Mouse (Mus musculus): ENCODE measurements at regions not wholly inside any gene's neighbourhood (a gene's known extent, or its start where the extent isn't known, plus 50 kb on each side); places are given as distances from the start of the nearest gene placed in this dataset.

DNA sequence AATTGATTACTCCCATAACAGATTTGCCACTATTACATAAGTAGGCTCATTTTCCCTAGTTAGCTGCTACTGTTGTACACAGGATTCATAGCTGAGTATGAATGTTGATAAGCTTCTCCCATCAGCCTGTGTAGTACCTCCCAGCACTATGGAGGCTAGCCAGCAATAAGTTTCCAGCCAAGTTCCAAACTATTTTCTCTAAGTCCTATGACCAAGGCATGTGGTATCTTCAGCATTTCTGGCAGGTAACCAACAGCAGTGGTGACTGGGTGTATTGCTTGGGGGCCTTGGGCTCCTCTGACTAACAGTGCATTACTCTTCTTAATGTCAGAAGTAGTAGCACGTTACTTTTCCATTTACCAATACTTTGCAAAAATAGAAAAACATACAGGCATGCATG, 1841.8 kb upstream of the Lrrc6 start:
- Histone ChIP-seq H3K9ac (no peak overlapping the region), H3K4me1 (no peaks in the 10 kb centered on the region), H3K27me3 (replicated peaks) (no peaks in the 10 kb centered on the region), H3K9me3 (no peaks in the 10 kb centered on the region), H3K36me3 (replicated peaks) (peaks cover 2% of the 10 kb centered on the region; the same call in 1 of the 2 replicates), H3K4me3 (no peak overlapping the region), H3K27ac (no peak overlapping the region), H3K4me2 (no peak overlapping the region)
- no peak for ATAC-seq (replicated peaks)
- WGBS, result 98% methylated on average over 1 of the region's 1 CpGs

DNA sequence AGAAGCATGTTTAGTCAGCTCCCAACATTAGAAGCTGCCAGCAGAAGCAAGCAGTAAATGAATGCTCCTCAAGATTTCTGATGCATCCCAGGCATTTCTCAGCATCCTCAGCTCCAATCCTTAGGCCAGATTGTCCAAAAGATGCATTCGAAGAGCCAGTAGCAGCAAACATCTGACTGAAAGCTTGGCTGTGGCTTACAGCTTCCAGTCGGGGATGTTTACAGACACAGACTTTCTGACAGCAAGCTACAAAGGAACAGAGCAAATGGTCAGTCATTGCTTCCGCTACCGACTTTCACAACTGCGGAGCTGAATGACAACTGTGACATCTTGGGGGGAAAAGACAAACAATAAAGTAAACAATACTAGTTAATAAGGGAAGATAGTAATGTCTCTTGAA, 1840.3 kb upstream of the Lrrc6 start:
- Histone ChIP-seq H3K4me3 (no peak overlapping the region), H3K9ac (no peak overlapping the region), H3K36me3 (replicated peaks) (peaks cover 2% of the 10 kb centered on the region; the same call in 1 of the 2 replicates), H3K27ac (no peak overlapping the region), H3K27me3 (replicated peaks) (no peaks in the 10 kb centered on the region), H3K9me3 (no peaks in the 10 kb centered on the region), H3K4me2 (no peak overlapping the region), H3K4me1 (no peaks in the 10 kb centered on the region)
- 83% methylated on average over 5 of the region's 5 CpGs for WGBS
- ATAC-seq (replicated peaks), result no peak

DNA sequence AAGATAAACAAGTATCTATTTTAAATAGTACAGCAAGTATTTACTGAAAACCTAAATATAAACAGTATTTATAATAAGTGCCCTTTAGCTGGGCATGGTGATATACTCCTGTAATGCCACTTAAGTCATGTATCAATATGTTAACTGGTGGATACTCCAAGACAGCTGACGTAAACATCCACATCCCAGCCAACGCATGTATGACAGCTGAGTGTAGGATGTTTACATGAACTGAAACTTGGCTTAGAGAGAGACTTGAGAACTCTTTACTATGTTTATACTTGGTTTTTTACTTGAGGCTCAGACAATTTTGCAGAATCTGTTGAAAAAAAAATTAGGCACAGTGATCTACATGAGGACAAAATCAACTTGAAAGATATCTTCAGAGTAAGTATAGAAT, 1836.6 kb upstream of the Lrrc6 start:
- Histone ChIP-seq H3K36me3 (replicated peaks) (peaks cover 2% of the 10 kb centered on the region; the same call in 1 of the 2 replicates), H3K4me2 (no peak overlapping the region), H3K4me1 (no peaks in the 10 kb centered on the region), H3K9me3 (no peaks in the 10 kb centered on the region), H3K27ac (no peak overlapping the region), H3K9ac (no peak overlapping the region), H3K27me3 (replicated peaks) (no peaks in the 10 kb centered on the region), H3K4me3 (no peak overlapping the region)
- WGBS, result 95% methylated on average over 2 of the region's 2 CpGs
- no peak for ATAC-seq (replicated peaks)

DNA sequence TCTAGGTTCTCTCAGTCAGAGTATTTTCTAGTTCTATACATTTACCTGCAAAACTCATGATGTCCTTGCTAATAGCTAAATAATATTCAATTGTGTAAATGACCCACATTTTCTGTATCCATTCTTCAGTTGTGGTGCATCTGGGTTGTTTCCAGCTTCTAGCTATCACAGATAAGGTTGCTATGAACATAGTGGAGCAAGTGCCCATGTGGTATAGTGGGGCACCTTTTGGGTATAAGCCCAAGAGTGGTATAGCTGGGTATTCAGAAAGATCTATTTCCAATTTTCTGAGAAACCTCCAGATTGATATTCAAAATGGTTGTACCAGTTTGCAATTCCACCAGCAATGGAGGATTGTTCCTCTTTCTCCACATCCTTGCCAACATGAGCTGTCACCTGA, 1835.1 kb upstream of the Lrrc6 start:
- Histone ChIP-seq H3K36me3 (replicated peaks) (peaks cover 2% of the 10 kb centered on the region; the same call in 1 of the 2 replicates), H3K4me2 (no peak overlapping the region), H3K4me1 (no peaks in the 10 kb centered on the region), H3K9ac (no peak overlapping the region), H3K4me3 (no peak overlapping the region), H3K27me3 (replicated peaks) (no peaks in the 10 kb centered on the region), H3K27ac (no peak overlapping the region), H3K9me3 (no peaks in the 10 kb centered on the region)
- ATAC-seq (replicated peaks), result no peak

DNA sequence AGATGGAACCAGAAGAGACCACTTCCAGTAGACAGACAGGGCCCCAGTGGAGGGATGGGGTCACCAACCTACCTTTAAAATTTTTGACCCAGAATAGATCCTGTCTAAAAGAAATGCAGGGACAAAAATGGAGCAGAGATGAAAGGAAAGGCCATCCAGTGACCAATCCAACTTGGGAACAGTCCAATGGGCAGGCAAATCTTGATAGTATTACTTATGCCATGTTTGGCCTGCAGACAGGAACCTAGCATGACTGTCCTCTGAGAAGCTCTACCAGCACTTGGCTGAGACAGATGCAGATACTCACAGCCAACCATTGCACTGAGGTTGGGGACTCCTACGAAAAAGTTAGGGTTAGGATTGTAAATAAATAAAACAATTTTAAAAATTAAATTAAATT, 1815.4 kb upstream of the Lrrc6 start:
- Histone ChIP-seq H3K4me3 (no peak overlapping the region), H3K4me1 (no peaks in the 10 kb centered on the region), H3K9ac (no peak overlapping the region), H3K27me3 (replicated peaks) (no peaks in the 10 kb centered on the region), H3K27ac (no peak overlapping the region), H3K4me2 (no peak overlapping the region), H3K9me3 (no peaks in the 10 kb centered on the region), H3K36me3 (replicated peaks) (no peaks in the 10 kb centered on the region)
- 95% methylated on average over 1 of the region's 1 CpGs for WGBS
- no peak for ATAC-seq (replicated peaks)

MicroRNAs in the stretch of these regions (microRNA counts, 519-probe panel; counts per million panel counts)
- microRNA mmu-miR-30b, result 3,648 counts per million, percentile 82 among the panel's probes with 10 or more counts
- 3,421 counts per million, percentile 79 among the panel's probes with 10 or more counts for microRNA mmu-miR-30d

Small RNA genes lying in the stretch of these regions (microRNA-seq; reads per million reads assigned to microRNA genes)
- gene Mir30b, result 125 reads per million, percentile 56 among the genes with 10 or more reads in this experiment
- 9,787 reads per million, percentile 96 among the genes with 10 or more reads in this experiment for gene Mir30d

All from midbrain, embryonic 15.5 days (tissue).